Mouse (Mus musculus) ES-Bruce4 (cell line): Measurements from ENCODE around the gene Plpp3. TPM values are rescaled to one million over a fixed set of nuclear protein-coding genes. Genes with fewer than 3 reads are reported as not detected.

Experiments used
- H3K27ac ChIP-seq: 2 replicates; pipeline ENCODE4 v1.5.1; 2012; ENCODE audit warnings: low read length, inconsistent platforms; ENCODE audit not compliant: insufficient read depth
- H3K27me3 ChIP-seq: 2 replicates; pipeline ENCODE4 v1.6.1; 2012; ENCODE audit warnings: mild to moderate bottlenecking, low read length, inconsistent platforms; ENCODE audit not compliant: control insufficient read depth, poor library complexity, insufficient read depth, severe bottlenecking
- H3K36me3 ChIP-seq: 2 replicates; pipeline ENCODE4 v1.6.1; 2012; ENCODE audit warnings: inconsistent platforms, mild to moderate bottlenecking, low read length, moderate library complexity; ENCODE audit not compliant: control insufficient read depth, poor library complexity, insufficient read depth, severe bottlenecking
- H3K4me1 ChIP-seq: one replicate; pipeline ENCODE4 v1.8.1; 2011; ENCODE audit warnings: low read length; ENCODE audit not compliant: control insufficient read depth, insufficient read depth
- H3K4me3 ChIP-seq: 2 replicates; pipeline ENCODE4 v1.5.1; 2011; ENCODE audit warnings: low read depth, mild to moderate bottlenecking, low read length
- H3K9ac ChIP-seq: 2 replicates; pipeline ENCODE4 v1.6.1; 2012; ENCODE audit warnings: low read depth, mild to moderate bottlenecking, inconsistent platforms; ENCODE audit not compliant: poor library complexity, severe bottlenecking
- H3K9me3 ChIP-seq: replicated peaks from 2 replicates; pipeline ENCODE4 v1.6.1; 2012; ENCODE audit warnings: mild to moderate bottlenecking, low read length, inconsistent platforms; ENCODE audit not compliant: control insufficient read depth, poor library complexity, insufficient read depth, severe bottlenecking
- CTCF ChIP-seq: IDR thresholded peaks from one replicate; pipeline ENCODE4 v1.8.1; 2011; ENCODE audit warnings: low read depth, low read length
- EP300 ChIP-seq: IDR thresholded peaks from 2 replicates; pipeline ENCODE4 v1.6.1; 2011; ENCODE audit warnings: low read depth, low read length; ENCODE audit not compliant: insufficient read depth
- POLR2A ChIP-seq: IDR thresholded peaks from one replicate; pipeline ENCODE4 v1.8.1; 2011; ENCODE audit warnings: low read length; ENCODE audit not compliant: insufficient read depth
- polyA plus RNA-seq: library from polyadenylated mRNA; stranded (reverse); fragments of >200 nt; gene quantifications from 2 replicates; pipeline ENCODE4 v1.2.4, GENCODE M21; 2011; ENCODE audit warnings: low read depth; ENCODE audit not compliant: missing spikeins, insufficient read depth, insufficient read length

The Plpp3 gene
- polyA plus RNA-seq, 1 experiment: 16.1 TPM

DNA sequence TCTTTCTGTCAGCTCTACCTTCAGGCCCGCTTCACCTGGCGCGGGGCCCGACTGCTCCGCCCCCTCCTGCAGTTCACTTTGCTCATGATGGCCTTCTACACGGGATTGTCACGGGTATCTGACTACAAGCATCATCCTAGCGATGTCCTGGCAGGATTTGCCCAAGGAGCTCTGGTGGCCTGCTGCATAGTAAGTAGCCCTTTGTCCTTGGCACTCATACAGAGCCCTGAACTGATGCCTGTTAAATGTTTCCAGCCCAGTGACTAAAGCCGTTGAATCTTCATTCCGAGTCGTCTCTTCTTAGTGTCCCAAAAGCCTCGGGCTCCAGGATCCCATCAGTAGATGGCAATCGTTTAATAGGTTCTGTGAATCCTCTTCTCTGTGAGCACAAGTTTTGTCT is 62.2 kb downstream of the Plpp3 start:
- peaks cover 11% of the 10 kb centered on the region for H3K36me3 ChIP-seq
- TF ChIP-seq EP300: no peak
- TF ChIP-seq POLR2A: no peak
- TF ChIP-seq CTCF: no peak
- no peak overlapping the region for H3K27ac ChIP-seq

DNA sequence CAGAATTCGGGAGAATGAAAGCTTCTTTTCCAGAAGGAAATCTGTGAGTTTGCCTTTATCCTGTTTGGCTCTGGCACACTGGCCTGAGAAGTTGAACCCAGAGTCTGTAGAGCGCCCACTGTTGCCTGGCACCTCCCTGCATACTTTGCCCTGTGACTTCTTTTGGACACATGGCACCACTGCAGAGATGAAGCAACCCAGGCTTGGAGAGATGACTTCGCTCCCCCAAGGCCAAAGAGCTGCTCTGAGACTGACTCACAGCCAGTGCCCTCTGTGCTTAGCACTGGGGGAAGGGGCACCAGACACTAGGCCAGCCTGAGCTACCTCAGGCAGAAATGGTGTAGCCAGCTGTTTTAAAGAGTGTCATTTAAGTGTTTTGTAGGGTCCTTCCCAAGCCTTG is 63.7 kb downstream of the Plpp3 start:
- Histone ChIP-seq H3K27ac (peak overlapping the region; percentile 44; the same call in 1 of the 2 replicates), H3K36me3 (peaks cover 11% of the 10 kb centered on the region)

More for the DNA sequence above, 62.2 kb downstream of the Plpp3 start:
- Histone ChIP-seq H3K4me1 (peaks cover 6% of the 10 kb centered on the region), H3K9me3 (no peaks in the 10 kb centered on the region), H3K9ac (no peak overlapping the region), H3K27me3 (no peaks in the 10 kb centered on the region), H3K4me3 (no peak overlapping the region)

DNA sequence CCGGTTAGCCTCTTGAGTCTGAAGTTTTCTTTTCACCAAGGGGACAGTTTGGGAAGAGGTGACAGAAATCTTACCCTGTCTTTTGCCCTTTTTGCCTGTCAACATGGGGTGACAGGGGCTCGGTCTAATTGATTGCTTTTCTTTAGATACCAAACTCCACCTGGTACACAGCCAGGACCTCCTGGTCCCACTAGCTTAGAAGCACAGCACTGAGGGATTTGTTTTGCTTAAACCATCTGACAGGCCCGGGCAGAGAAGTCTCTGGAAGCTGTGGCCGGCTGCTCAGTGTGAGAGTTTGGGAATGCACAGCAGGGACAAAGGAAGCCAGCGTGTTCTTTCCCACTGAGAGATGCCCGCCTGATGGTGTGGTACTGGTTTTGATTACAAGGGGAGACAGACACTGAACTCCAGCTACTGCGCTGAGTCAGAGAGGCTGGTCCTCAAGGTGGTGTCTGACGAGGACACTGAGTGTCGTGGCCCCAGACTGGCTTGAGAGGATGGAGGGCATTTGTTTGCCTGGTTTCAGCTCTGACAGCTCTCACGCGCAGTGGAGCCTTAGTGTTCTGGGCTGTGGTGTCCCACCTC is 64.2 kb downstream of the Plpp3 start:
- Histone ChIP-seq H3K4me1 (peaks cover 11% of the 10 kb centered on the region), H3K9me3 (no peaks in the 10 kb centered on the region), H3K36me3 (peaks cover 11% of the 10 kb centered on the region), H3K9ac (no peak overlapping the region), H3K4me3 (no peak overlapping the region), H3K27ac (peak overlapping the region; percentile 99), H3K27me3 (no peaks in the 10 kb centered on the region)
- no peak for TF ChIP-seq EP300
- TF ChIP-seq POLR2A: no peak
- TF ChIP-seq CTCF: no peak

More for the DNA sequence above, 63.7 kb downstream of the Plpp3 start:
- no peaks in the 10 kb centered on the region for H3K9me3 ChIP-seq
- H3K4me1 ChIP-seq: peaks cover 12% of the 10 kb centered on the region
- TF ChIP-seq POLR2A (no peak), CTCF (no peak), EP300 (no peak)
- H3K4me3 ChIP-seq: no peak overlapping the region
- no peak overlapping the region for H3K9ac ChIP-seq
- no peaks in the 10 kb centered on the region for H3K27me3 ChIP-seq

DNA sequence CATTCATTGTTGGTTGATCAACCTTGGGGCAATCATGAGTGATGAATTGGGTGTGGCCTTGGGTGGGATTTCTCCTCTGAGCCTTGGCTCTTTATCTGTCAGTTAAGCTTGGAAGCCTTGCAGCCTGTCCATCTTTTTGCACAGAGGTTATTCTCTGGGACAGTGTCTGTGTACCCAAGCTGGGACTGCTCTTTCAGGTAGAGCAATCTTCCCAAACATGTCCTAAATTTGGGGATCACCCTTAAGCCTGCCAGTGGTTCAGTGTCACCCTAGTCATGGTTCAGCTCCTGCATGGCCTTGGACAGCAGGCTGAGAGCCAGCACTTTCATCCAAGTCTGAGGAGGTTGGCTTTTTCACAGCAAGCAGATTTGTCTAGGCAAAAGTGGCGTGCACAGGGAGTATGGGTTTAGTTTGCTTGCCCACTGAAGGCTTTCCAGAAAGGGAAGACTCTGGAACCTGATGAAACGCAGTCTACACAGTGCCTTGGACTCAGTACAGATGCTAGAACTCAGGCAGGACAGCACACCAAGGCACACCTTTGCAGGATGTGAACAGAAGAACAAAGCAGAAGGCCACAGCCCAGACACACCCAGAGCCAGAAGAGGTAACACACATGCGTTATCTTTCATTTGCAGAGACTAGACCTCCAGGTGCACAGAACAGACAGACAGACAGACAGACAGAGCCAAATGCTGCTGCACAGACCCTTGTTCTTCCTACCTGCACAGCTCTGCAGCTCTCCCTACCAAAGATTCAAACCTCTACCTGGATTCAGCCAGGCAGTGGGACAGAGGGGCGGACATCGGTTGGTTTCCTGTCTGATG is 66.2 kb downstream of the Plpp3 start:
- Histone ChIP-seq H3K36me3 (peaks cover 21% of the 10 kb centered on the region), H3K9me3 (no peaks in the 10 kb centered on the region), H3K9ac (0 out of 2 replicates have a peak overlapping the region, but pooled peaks have one; percentile 4), H3K4me1 (peaks cover 14% of the 10 kb centered on the region), H3K4me3 (peak overlapping the region; percentile 22), H3K27ac (peak overlapping the region; percentile 99), H3K27me3 (no peaks in the 10 kb centered on the region)
- TF ChIP-seq POLR2A (no peak), EP300 (no peak), CTCF (no peak)

DNA sequence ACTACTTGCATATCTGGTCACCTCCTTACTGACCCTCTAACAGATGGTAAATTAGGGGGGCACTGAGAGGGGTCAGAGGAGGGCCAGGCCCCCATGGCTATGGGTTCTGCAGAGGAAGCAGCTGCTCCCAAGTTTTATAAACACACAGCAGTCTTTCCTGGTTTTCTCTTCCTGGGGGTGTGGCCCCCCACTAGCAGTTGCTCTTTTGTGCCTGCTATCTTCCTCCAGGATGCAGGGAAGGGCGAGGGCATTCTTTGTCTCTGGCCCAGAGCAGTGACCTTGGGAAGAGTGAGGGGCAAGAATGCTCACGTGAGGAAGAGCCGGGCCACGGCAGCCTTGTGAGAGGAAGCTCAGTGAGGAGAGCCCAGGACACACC is 66.8 kb downstream of the Plpp3 start:
- no peaks in the 10 kb centered on the region for H3K27me3 ChIP-seq
- no peaks in the 10 kb centered on the region for H3K9me3 ChIP-seq
- peak overlapping the region; percentile 32; the same call in 1 of the 2 replicates for H3K9ac ChIP-seq
- TF ChIP-seq EP300 (peak; percentile 100), POLR2A (no peak)
- H3K4me1 ChIP-seq: peaks cover 14% of the 10 kb centered on the region
- peak overlapping the region; percentile 99 for H3K27ac ChIP-seq
- H3K36me3 ChIP-seq: peaks cover 27% of the 10 kb centered on the region
- H3K4me3 ChIP-seq: peak overlapping the region; percentile 22

DNA sequence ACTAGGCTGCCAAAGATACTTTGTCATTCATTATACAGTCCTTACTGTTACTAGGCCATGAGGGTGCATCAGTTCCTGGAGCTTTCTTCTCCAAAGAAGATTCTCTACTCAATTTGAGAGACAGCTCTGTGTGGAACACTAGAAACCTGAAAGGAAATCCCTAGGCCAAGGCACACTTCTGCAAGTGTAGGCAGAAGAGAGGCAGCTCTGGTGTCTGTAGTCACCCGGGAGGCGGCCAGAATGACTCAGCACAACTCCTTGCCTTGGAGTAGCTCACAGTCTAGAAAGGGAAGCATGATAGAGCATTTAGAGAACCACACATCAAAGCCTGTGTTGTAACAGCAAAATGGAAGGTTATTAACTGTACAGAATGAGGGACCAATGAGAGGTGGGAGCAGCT is 68.4 kb downstream of the Plpp3 start:
- no peak overlapping the region for H3K4me3 ChIP-seq
- peaks cover 14% of the 10 kb centered on the region for H3K4me1 ChIP-seq
- peak overlapping the region; percentile 49 for H3K9ac ChIP-seq
- H3K27ac ChIP-seq: peak overlapping the region; percentile 99
- TF ChIP-seq CTCF (no peak), EP300 (0 out of 2 replicates have a peak, but pooled peaks have one; percentile 54), POLR2A (no peak)
- no peaks in the 10 kb centered on the region for H3K9me3 ChIP-seq
- H3K27me3 ChIP-seq: no peaks in the 10 kb centered on the region
- peaks cover 17% of the 10 kb centered on the region for H3K36me3 ChIP-seq
